Mouse (Mus musculus): ENCODE measurements around the gene Cpm.

The Cpm gene

DNA sequence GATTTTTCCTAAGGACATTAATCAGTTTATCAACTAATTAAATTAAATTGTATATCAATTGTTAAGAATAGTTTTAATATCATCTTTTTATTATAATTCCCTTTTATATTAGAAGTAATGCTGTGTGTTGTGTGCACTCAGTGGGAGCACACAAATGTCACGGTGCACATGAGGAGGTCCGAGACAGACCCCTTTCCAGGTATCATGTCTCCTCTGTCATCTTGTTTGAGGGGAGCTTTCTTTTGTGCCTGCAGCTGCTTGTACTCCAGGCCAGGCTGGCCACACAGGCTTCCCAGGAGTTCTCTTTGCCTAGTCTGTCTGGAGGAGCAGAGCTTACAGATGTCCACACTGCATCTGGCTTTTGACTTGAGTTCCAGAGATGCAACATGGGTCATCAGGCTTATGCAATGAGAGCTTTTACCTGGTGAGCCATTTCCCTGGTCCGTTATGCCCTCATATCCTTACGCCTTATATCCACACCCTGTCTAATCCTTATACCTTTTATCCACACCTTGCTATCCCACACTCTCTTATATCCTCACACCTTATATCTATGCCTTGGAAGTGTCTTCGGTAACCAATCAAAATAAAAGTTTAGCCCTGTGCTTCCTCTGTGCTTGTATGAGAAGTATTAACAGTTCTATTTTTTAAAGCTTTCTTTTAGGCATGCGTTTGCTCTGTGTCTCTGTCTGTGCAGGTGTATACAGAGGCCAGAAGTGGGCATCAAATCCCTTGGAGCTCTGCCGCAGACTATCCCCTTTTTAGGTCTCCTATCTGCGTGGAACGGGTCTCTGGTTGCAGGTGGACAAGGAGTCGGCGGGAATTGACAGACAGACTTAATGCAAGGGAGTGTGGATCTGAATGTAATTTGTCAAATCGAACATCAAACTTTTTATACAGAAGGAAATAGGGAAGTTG lies 7.4 kb upstream of the Cpm start:
- no peak for DNase-seq

GRCm38 (mm10) chr10:117623358-117623757 lies 5.9 kb upstream of the Cpm start:
- no peak for DNase-seq

- no peak for DNase-seq
These were observed 5.1 kb upstream of the Cpm start for GRCm38 (mm10) chr10:117624222-117624621.

DNA sequence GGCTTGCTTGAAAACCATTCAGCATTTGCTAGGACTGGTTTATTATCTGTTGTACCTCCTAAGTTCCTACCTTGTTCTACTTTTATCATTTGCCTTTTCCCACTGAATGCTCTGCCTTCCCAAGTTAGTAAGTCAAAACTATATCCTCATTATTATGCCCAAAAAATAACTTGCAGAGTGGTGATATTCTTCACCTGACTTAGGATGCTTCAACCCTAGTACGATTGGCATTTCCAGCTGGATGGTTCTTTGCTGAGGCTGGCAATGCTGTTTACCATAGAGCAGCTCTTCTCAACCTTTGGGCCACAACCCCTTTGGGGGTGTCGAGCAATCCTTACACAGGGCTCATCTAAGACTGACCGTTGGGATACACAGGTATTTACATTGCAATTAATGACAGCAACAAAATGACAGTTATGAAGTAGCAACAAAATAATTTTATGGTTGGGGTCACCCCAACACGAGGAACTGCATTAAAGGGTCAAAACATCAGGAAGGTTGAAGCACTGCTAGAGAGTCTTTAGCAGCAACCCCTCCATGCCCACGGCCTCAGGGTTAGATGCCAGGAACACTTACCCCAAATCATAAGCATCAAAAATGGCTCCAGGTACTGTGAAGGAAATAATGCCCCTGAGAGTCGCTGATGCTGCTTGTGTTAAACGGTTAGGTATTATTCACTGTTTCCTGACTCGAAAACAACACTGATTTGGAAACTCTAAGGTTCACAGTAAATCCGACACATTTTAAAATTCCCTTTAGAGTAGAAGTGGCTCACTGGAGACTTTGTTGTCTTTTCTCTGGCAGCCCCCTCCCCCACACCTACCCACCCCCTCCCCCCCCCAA lies 4.4 kb upstream of the Cpm start:
- no peak for DNase-seq

- no peak for DNase-seq
These were observed 3.6 kb upstream of the Cpm start for GRCm38 (mm10) chr10:117625500-117626296.

- DNase-seq = no peak
These were observed 3.0 kb upstream of the Cpm start for GRCm38 (mm10) chr10:117626297-117626613.

GRCm38 (mm10) chr10:117626840-117627615 lies 2.3 kb upstream of the Cpm start:
- no peak for DNase-seq

DNA sequence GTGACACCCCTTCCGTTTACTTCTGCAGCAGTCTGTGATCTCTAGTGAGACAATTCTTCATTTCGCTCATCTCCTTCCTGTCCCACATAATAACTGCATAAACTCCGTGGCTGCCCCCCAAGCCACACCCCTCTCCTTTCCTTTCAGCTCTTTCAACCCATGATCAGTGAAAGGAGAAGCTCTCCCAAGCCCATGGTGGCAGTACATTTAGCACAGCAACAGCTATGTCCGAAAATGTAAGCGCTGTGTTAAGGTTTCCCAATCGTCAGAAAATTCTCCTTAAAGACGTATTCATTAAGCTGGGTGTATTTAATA lies 1.7 kb upstream of the Cpm start:
- DNase-seq = peak in 1 of 2 experiments; percentile 24

GRCm38 (mm10) chr10:117627949-117628348 lies 1.4 kb upstream of the Cpm start:
- no peak for DNase-seq

- DNase-seq = no peak
These were observed 734 bp upstream of the Cpm start for GRCm38 (mm10) chr10:117628363-117629168.

GRCm38 (mm10) chr10:117630176-117630575 lies 876 bp downstream of the Cpm start:
- DNase-seq = no peak

- DNase-seq = no peak
These were observed 1.5 kb downstream of the Cpm start for GRCm38 (mm10) chr10:117630810-117631209.

DNA sequence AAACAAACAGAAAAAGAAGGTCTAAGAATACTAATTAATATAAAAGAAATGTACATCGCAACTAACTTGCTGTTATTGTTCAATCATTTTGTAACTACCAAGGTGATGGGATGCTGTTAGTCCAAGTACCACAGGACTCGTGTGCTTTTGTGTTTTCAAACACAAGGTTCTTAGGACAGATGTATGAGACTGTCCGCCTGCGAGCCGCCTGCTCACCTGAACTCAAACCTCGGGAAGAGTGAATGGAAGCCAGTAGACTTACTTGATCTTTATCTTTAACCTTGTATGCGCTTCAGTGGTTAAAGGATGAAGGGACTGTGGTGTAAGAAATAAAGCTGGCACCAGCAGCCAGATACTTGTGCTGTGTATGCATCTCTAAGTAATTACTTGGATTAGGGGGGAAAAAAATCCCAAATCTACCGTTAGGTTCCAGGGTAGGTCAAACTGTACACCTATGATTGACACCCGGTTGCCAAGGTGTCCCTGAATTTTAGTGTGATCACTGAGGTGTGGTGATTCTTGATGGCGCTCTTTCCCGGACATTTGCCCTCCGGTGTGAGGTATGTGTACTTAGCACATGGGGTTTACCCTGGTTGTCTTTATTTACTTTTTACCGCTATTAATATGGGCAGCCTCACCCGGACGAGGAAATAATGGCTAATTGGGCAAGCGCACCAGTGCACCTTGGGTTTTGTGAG lies 2.4 kb downstream of the Cpm start:
- DNase-seq = no peak

GRCm38 (mm10) chr10:117632394-117632793 lies 3.1 kb downstream of the Cpm start:
- DNase-seq = no peak

- DNase-seq = no peak
These were observed 4.4 kb downstream of the Cpm start for GRCm38 (mm10) chr10:117633564-117634208.

GRCm38 (mm10) chr10:117634323-117635030 lies 5.2 kb downstream of the Cpm start:
- no peak for DNase-seq

- DNase-seq = no peak
These were observed 5.9 kb downstream of the Cpm start for GRCm38 (mm10) chr10:117635078-117635771.

DNA sequence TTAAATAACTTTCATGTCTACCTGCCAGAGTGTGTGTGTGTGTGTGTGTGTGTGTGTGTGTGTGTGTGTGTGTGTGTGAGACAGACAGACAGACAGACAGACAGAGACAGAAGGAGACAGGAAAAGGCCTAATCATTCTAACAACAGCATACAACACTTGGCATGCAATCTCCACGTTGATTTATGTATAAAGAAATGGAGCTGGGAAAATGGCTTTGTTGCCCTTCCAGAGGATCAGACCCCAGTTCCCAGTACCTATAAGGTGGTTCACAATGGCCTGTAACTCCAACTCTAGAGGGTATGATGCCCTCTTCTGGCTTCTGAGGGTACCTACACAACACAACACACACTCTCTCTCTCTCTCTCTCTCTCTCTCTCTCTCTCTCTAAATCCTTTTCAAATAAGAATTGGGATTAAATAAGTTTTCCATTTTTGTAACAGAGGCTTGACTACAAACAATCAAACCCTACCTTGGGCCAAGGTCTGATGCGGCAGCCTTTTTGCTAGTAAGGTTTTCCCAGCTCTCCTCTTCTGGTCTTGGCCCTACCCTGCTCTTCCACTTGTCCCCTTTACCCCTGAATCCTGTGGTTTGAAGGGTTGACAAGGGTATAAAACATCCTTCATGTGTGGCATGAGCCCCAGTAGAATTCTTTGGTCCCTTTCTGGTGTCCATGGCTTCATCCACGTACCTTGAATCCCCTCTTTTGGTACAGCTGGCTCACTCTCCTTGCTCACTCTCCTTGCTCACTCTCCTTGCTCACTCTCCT lies 6.7 kb downstream of the Cpm start:
- no peak for DNase-seq
